Mouse (Mus musculus): ENCODE data around the gene Tesk2. TPM values are rescaled to one million over a fixed set of nuclear protein-coding genes. Genes with fewer than 3 reads are reported as not detected.
"Not testable (repeated sequence)": the region's sequence is repeated elsewhere in the genome, so short reads cannot be mapped to it uniquely, and the experiment has no call there.

Gene Tesk2
- polyA plus RNA-seq, 1 experiment from 2014 or later: 7.5 TPM

DNA sequence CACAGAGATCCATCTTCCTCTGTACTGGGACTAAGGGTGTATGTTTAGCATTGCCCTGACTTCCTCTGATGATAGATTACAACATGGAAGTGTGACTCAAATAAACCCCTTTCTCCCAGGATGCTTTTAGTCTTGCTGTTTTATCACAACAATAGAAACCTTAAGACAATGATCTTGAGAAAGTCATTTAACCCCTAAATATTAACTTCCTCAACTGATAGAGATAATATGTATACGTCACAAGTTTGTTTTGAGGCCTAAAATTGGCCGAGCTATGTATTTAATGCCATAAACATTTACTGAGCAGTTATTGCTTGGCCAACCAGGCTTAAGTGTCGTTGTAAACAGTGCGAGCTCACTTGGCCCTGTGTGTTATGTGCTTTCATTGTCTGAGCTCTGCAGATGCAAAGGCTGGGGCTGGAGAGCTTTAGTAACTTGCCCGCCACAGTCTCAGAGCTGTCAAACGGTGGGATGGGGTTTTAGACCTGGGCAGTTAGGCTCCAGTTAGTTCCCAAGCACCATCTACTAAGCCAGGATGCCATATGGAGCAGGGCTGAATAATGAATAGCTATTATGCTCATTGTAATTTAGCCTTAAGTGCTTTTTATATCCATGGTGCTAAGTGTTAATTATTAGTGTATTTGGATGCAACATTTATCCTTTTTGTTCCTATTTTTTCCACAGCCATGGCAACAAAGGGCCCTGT, 108.8 kb downstream of the Tesk2 start:
- H3K9me3 ChIP-seq (ENCODE audit: control insufficient read depth, low read depth, low read length): no peaks in the 10 kb centered on the region
- no peak overlapping the region for H3K9ac ChIP-seq (replicated peaks; ENCODE audit: low read depth, low read length)
- no peaks in the 10 kb centered on the region for H3K36me3 ChIP-seq (ENCODE audit: control insufficient read depth, insufficient read depth, low read length)
- H3K4me1 ChIP-seq (ENCODE audit: control insufficient read depth, insufficient read depth, low read length): peaks cover 4% of the 10 kb centered on the region; the same call in 1 of the 2 replicates
- no peaks in the 10 kb centered on the region for H3K27me3 ChIP-seq (ENCODE audit: control insufficient read depth, insufficient read depth, low read length)
- no peak overlapping the region for H3K4me2 ChIP-seq (replicated peaks; ENCODE audit: low read depth, low read length)
- no peak for ATAC-seq (ENCODE audit: insufficient number of reproducible peaks, insufficient read depth, low FRiP score, low read depth)
- 45% methylated on average over 6 of the region's 6 CpGs for WGBS
- no peak overlapping the region for H3K27ac ChIP-seq (ENCODE audit: low read length)
- no peak overlapping the region for H3K4me3 ChIP-seq (ENCODE audit: low read depth, low read length)

GRCm38 (mm10) chr4:116830070-116830368, 109.3 kb downstream of the Tesk2 start:
- Histone ChIP-seq H3K4me1 (ENCODE audit: control insufficient read depth, insufficient read depth, low read length) (peaks cover 4% of the 10 kb centered on the region; the same call in 1 of the 2 replicates), H3K9ac (replicated peaks; ENCODE audit: low read depth, low read length) (no peak overlapping the region; the same call in 1 of the 2 replicates)

GRCm38 (mm10) chr4:116838999-116839398, 118.3 kb downstream of the Tesk2 start:
- Histone ChIP-seq H3K4me2 (replicated peaks; ENCODE audit: low read depth, low read length) (no peak overlapping the region), H3K27me3 (ENCODE audit: control insufficient read depth, insufficient read depth, low read length) (peaks cover 3% of the 10 kb centered on the region), H3K9ac (replicated peaks; ENCODE audit: low read depth, low read length) (no peak overlapping the region), H3K4me1 (ENCODE audit: control insufficient read depth, insufficient read depth, low read length) (no peaks in the 10 kb centered on the region), H3K27ac (ENCODE audit: low read length) (no peak overlapping the region), H3K4me3 (ENCODE audit: low read depth, low read length) (no peak overlapping the region), H3K36me3 (ENCODE audit: control insufficient read depth, insufficient read depth, low read length) (no peaks in the 10 kb centered on the region), H3K9me3 (ENCODE audit: control insufficient read depth, low read depth, low read length) (no peaks in the 10 kb centered on the region)
- WGBS: 28% methylated on average over 2 of the region's 2 CpGs
- ATAC-seq (ENCODE audit: insufficient number of reproducible peaks, insufficient read depth, low FRiP score, low read depth): no peak

More at GRCm38 (mm10) chr4:116830070-116830368, 109.3 kb downstream of the Tesk2 start:
- H3K36me3 ChIP-seq (ENCODE audit: control insufficient read depth, insufficient read depth, low read length): no peaks in the 10 kb centered on the region
- 20% methylated on average over 6 of the region's 6 CpGs for WGBS
- H3K4me2 ChIP-seq (replicated peaks; ENCODE audit: low read depth, low read length): no peak overlapping the region
- no peaks in the 10 kb centered on the region for H3K27me3 ChIP-seq (ENCODE audit: control insufficient read depth, insufficient read depth, low read length)
- H3K27ac ChIP-seq (ENCODE audit: low read length): no peak overlapping the region
- no peaks in the 10 kb centered on the region for H3K9me3 ChIP-seq (ENCODE audit: control insufficient read depth, low read depth, low read length)
- no peak overlapping the region for H3K4me3 ChIP-seq (ENCODE audit: low read depth, low read length)
- no peak for ATAC-seq (ENCODE audit: insufficient number of reproducible peaks, insufficient read depth, low FRiP score, low read depth)

DNA sequence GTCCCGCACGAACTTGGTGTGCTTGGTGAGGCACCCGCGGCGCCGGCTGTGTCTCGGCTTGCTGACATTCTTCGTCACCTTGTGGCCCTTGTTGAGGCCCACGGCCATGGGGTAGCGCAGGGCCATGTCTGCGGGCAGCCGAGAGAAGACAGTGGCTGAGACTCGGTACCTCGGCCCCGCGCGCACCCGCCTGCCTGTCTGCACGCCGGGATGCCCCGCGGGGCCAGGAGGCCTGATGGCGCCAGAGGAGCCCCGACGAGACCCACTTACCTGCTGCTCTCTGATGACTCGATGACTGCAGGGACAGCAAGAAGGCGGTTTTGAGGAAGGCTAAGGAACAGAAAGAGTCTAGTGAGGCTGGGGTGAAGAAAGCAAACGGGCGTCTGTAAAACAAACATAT, 119.3 kb downstream of the Tesk2 start:
- not testable (repeated sequence) for H3K9ac ChIP-seq (replicated peaks; ENCODE audit: low read depth, low read length); H3K4me2 ChIP-seq (replicated peaks; ENCODE audit: low read depth, low read length); ATAC-seq (ENCODE audit: insufficient number of reproducible peaks, insufficient read depth, low FRiP score, low read depth); H3K27ac ChIP-seq (ENCODE audit: low read length); H3K4me3 ChIP-seq (ENCODE audit: low read depth, low read length); H3K4me1 ChIP-seq (ENCODE audit: control insufficient read depth, insufficient read depth, low read length); H3K27me3 ChIP-seq (ENCODE audit: control insufficient read depth, insufficient read depth, low read length); H3K9me3 ChIP-seq (ENCODE audit: control insufficient read depth, low read depth, low read length); H3K36me3 ChIP-seq (ENCODE audit: control insufficient read depth, insufficient read depth, low read length)
- whole genome bisulfite sequencing: 16% methylated on average over 20 of the region's 29 CpGs

- ATAC-seq (ENCODE audit: insufficient number of reproducible peaks, insufficient read depth, low FRiP score, low read depth): no peak
- Histone ChIP-seq H3K4me2 (replicated peaks; ENCODE audit: low read depth, low read length) (no peak overlapping the region), H3K27ac (ENCODE audit: low read length) (no peak overlapping the region), H3K4me3 (ENCODE audit: low read depth, low read length) (no peak overlapping the region), H3K36me3 (ENCODE audit: control insufficient read depth, insufficient read depth, low read length) (no peaks in the 10 kb centered on the region), H3K4me1 (ENCODE audit: control insufficient read depth, insufficient read depth, low read length) (no peaks in the 10 kb centered on the region), H3K27me3 (ENCODE audit: control insufficient read depth, insufficient read depth, low read length) (peaks cover 3% of the 10 kb centered on the region), H3K9me3 (ENCODE audit: control insufficient read depth, low read depth, low read length) (no peaks in the 10 kb centered on the region), H3K9ac (replicated peaks; ENCODE audit: low read depth, low read length) (no peak overlapping the region)
- WGBS: 78% methylated on average over 6 of the region's 6 CpGs
Observed at GRCm38 (mm10) chr4:116840841-116841240, 120.1 kb downstream of the Tesk2 start.

DNA sequence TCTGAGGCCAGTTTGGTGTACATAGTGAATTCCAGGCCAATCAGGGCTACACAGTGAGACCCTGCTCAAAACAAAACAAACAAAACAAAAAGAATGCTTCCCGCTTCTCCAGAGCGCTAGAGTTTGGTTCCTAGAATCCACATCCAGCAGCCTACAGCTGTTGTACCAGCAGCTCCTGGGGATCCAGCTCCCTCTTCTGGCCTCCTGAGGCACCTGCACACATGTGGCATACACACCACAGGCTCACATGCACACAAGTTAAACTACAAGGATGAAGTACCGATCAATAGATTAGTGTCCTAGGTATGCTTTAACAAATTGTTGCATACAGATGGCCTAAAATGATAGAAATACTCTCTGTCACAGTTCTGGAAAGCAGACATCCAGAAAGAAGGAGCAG, 123.6 kb downstream of the Tesk2 start:
- no peak for ATAC-seq (ENCODE audit: insufficient number of reproducible peaks, insufficient read depth, low FRiP score, low read depth)
- Histone ChIP-seq H3K27ac (ENCODE audit: low read length) (no peak overlapping the region), H3K27me3 (ENCODE audit: control insufficient read depth, insufficient read depth, low read length) (peaks cover under 1% of the 10 kb centered on the region), H3K4me1 (ENCODE audit: control insufficient read depth, insufficient read depth, low read length) (no peaks in the 10 kb centered on the region), H3K4me3 (ENCODE audit: low read depth, low read length) (no peak overlapping the region), H3K36me3 (ENCODE audit: control insufficient read depth, insufficient read depth, low read length) (no peaks in the 10 kb centered on the region), H3K9ac (replicated peaks; ENCODE audit: low read depth, low read length) (no peak overlapping the region), H3K4me2 (replicated peaks; ENCODE audit: low read depth, low read length) (no peak overlapping the region), H3K9me3 (ENCODE audit: control insufficient read depth, low read depth, low read length) (no peaks in the 10 kb centered on the region)
- 93% methylated on average over 3 of the region's 3 CpGs for WGBS

DNA sequence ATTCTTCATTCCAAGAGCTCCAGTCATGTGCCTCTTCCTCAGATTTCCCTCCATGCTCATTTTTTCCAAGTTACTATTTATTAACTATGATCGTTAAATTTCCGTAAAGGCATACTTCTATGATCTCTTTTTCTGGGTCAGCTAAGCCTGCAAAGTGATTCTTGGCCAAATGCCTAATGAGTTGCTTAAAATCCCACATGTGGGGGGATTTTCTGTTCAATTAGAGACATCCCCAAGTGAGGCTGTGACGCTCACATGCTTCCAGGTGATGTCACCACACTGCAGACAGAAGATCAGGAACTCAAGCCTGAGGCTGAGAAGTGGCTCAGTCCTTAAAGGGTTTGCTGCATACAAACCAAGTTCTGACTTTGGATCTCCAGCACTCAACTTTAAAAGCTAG, 129.2 kb downstream of the Tesk2 start:
- no peak overlapping the region for H3K9ac ChIP-seq (replicated peaks; ENCODE audit: low read depth, low read length)
- 78% methylated on average over 3 of the region's 3 CpGs for WGBS
- H3K9me3 ChIP-seq (ENCODE audit: control insufficient read depth, low read depth, low read length): no peaks in the 10 kb centered on the region
- no peak overlapping the region for H3K4me3 ChIP-seq (ENCODE audit: low read depth, low read length)
- no peaks in the 10 kb centered on the region for H3K4me1 ChIP-seq (ENCODE audit: control insufficient read depth, insufficient read depth, low read length)
- no peak overlapping the region for H3K4me2 ChIP-seq (replicated peaks; ENCODE audit: low read depth, low read length)
- H3K27ac ChIP-seq (ENCODE audit: low read length): no peak overlapping the region
- no peaks in the 10 kb centered on the region for H3K27me3 ChIP-seq (ENCODE audit: control insufficient read depth, insufficient read depth, low read length)
- no peaks in the 10 kb centered on the region for H3K36me3 ChIP-seq (ENCODE audit: control insufficient read depth, insufficient read depth, low read length)
- ATAC-seq (ENCODE audit: insufficient number of reproducible peaks, insufficient read depth, low FRiP score, low read depth): no peak

DNA sequence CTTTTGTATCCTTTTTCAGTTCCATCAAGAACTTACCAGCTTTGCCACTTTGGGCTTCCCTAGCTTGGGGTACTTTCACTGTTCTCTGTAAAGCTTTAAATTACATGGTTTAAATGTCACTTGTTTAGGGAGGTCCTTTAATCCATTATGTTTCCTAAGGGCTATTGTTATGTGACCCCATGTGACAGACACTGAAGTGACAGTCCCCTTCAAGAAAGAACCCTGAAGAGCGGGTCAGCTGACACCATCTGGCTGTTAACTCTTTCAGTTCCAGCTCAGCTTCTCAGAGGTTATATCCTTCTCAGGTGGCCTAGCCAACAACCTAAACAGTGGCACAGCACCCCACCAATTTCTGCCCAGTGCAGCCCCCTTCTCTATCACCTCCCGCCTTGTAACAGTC, 133.5 kb downstream of the Tesk2 start:
- Histone ChIP-seq H3K36me3 (ENCODE audit: control insufficient read depth, insufficient read depth, low read length) (no peaks in the 10 kb centered on the region), H3K9me3 (ENCODE audit: control insufficient read depth, low read depth, low read length) (no peaks in the 10 kb centered on the region), H3K4me1 (ENCODE audit: control insufficient read depth, insufficient read depth, low read length) (no peaks in the 10 kb centered on the region), H3K27ac (ENCODE audit: low read length) (no peak overlapping the region), H3K9ac (replicated peaks; ENCODE audit: low read depth, low read length) (no peak overlapping the region), H3K4me2 (replicated peaks; ENCODE audit: low read depth, low read length) (no peak overlapping the region), H3K27me3 (ENCODE audit: control insufficient read depth, insufficient read depth, low read length) (no peaks in the 10 kb centered on the region), H3K4me3 (ENCODE audit: low read depth, low read length) (no peak overlapping the region)
- ATAC-seq (ENCODE audit: insufficient number of reproducible peaks, insufficient read depth, low FRiP score, low read depth): no peak
- WGBS: 16% methylated on average over 2 of the region's 2 CpGs
